Mouse (Mus musculus) ZHBTc4 (cell line): Measurements from ENCODE around the gene Zfp526.

Experiments
- DNase-seq: peaks from one replicate; pipeline ENCODE4 v3.0.0-alpha.2; 2011; ENCODE audit warnings: low read depth, low spot score

Gene Zfp526

GRCm38 (mm10) chr7:25221102-25221883 lies at the start of gene Zfp526:
Gene Zfp526 (plus strand): TSS chr7:25221425.
- DNase-seq = peak; percentile 99

GRCm38 (mm10) chr7:25172669-25173068 lies 48.6 kb upstream of the Zfp526 start:
- no peak for DNase-seq

- no peak for DNase-seq
Observed at GRCm38 (mm10) chr7:25174343-25174742, 46.9 kb upstream of the Zfp526 start.

- no peak for DNase-seq
Observed at GRCm38 (mm10) chr7:25178317-25178716, 42.9 kb upstream of the Zfp526 start.

- peak; percentile 44 for DNase-seq
Observed at GRCm38 (mm10) chr7:25178787-25179605, 42.2 kb upstream of the Zfp526 start.

GRCm38 (mm10) chr7:25179606-25180161 lies 41.5 kb upstream of the Zfp526 start, which contains the start of gene Pou2f2:
Gene Pou2f2 (minus strand): TSS chr7:25179726.
- DNase-seq = peak; percentile 91

GRCm38 (mm10) chr7:25180512-25180911 lies 40.7 kb upstream of the Zfp526 start:
- no peak for DNase-seq

GRCm38 (mm10) chr7:25181331-25181790 lies 39.9 kb upstream of the Zfp526 start:
- peak; percentile 63 for DNase-seq

- peak; percentile 43 for DNase-seq
Observed at GRCm38 (mm10) chr7:25181814-25182213, 39.4 kb upstream of the Zfp526 start.

GRCm38 (mm10) chr7:25184091-25184490 lies 37.1 kb upstream of the Zfp526 start:
- DNase-seq = no peak

- DNase-seq = peak; percentile 96
Observed at GRCm38 (mm10) chr7:25187662-25188650, 33.3 kb upstream of the Zfp526 start.

GRCm38 (mm10) chr7:25190806-25191205 lies 30.4 kb upstream of the Zfp526 start:
- DNase-seq = no peak

- peak; percentile 74 for DNase-seq
Observed at GRCm38 (mm10) chr7:25192110-25192509, 29.1 kb upstream of the Zfp526 start.

- no peak for DNase-seq
Observed at GRCm38 (mm10) chr7:25195148-25195547, 26.1 kb upstream of the Zfp526 start.

- no peak for DNase-seq
Observed at GRCm38 (mm10) chr7:25196107-25196506, 25.1 kb upstream of the Zfp526 start.

GRCm38 (mm10) chr7:25197384-25198018 lies 23.7 kb upstream of the Zfp526 start:
- no peak for DNase-seq

- DNase-seq = peak; percentile 50
Observed at GRCm38 (mm10) chr7:25203624-25204023, 17.6 kb upstream of the Zfp526 start.

- DNase-seq = no peak
Observed at GRCm38 (mm10) chr7:25205355-25206093, 15.7 kb upstream of the Zfp526 start.

GRCm38 (mm10) chr7:25206094-25206830 lies 15.0 kb upstream of the Zfp526 start:
- peak; percentile 47 for DNase-seq
